Mouse (Mus musculus) midbrain, embryonic 14.5 days (tissue): ENCODE data around the gene Armh3. TPM values are rescaled to one million over a fixed set of nuclear protein-coding genes. Genes with fewer than 3 reads are reported as not detected.

Source experiments
- ATAC-seq: fragments of 200-750 bp; cut with Nextera tagmentation; 2 replicates; pipeline ENCODE4 v1.8.0; 2017; ENCODE audit warnings: moderate number of reproducible peaks, moderate library complexity; ENCODE audit not compliant: low FRiP score, low TSS enrichment
- DNase-seq: peaks from one replicate; pipeline ENCODE4 v3.0.0-alpha.2; 2015
- H3K27ac ChIP-seq: fragments of 300-500 bp; sonication (generic); replicated peaks from 2 replicates; pipeline ENCODE4 v1.5.1; 2014; ENCODE audit warnings: mild to moderate bottlenecking, low read depth, low read length, moderate library complexity
- H3K27me3 ChIP-seq: fragments of 300-500 bp; sonication (generic); 2 replicates; pipeline ENCODE4 v1.6.1; 2014; ENCODE audit warnings: low read length, control low read depth, mixed read lengths; ENCODE audit not compliant: control insufficient read depth, insufficient read depth
- H3K36me3 ChIP-seq: fragments of 300-500 bp; sonication (generic); 2 replicates; pipeline ENCODE4 v1.6.1; 2014; ENCODE audit warnings: low read length, control low read depth; ENCODE audit not compliant: control insufficient read depth, insufficient read depth
- H3K4me1 ChIP-seq: fragments of 300-500 bp; sonication (generic); 2 replicates; pipeline ENCODE4 v1.6.1; 2014; ENCODE audit warnings: mild to moderate bottlenecking, antibody characterized with exemption, low read length, control low read depth; ENCODE audit not compliant: control insufficient read depth, insufficient read depth
- H3K4me2 ChIP-seq: fragments of 300-500 bp; sonication (generic); 2 replicates; pipeline ENCODE4 v1.6.1; 2014; ENCODE audit warnings: mild to moderate bottlenecking, low read length, moderate library complexity
- H3K4me3 ChIP-seq: fragments of 300-500 bp; sonication (generic); replicated peaks from 2 replicates; pipeline ENCODE4 v1.5.1; 2014; ENCODE audit warnings: low read depth, low read length
- H3K9ac ChIP-seq: fragments of 300-500 bp; sonication (generic); replicated peaks from 2 replicates; pipeline ENCODE4 v1.6.1; 2014; ENCODE audit warnings: mild to moderate bottlenecking, low read length, moderate library complexity
- H3K9me3 ChIP-seq: fragments of 300-500 bp; sonication (generic); 2 replicates; pipeline ENCODE4 v1.6.1; 2016; ENCODE audit warnings: low read length, control low read depth, mixed read lengths; ENCODE audit not compliant: control insufficient read depth
- WGBS: fragments of 180-500 bp; shearing (Covaris S2); extraction: QIAGEN DNeasy Blood & Tissue Kit; methylation state at CpG from one replicate; pipeline ENCODE4 v1.1.7; 2014; 5-methylcytosine and 5-hydroxymethylcytosine counted together
- polyA plus RNA-seq: library from polyadenylated mRNA; unstranded; fragments of >200 nt; fragmentation: Nextera tagmentation; extraction: Ambion mirVana; gene quantifications from 2 replicates; pipeline ENCODE4 v1.2.1, GENCODE M21; 2014

Armh3 gene
- polyA plus RNA-seq, 1 experiment from 2014 or later = 21.8 TPM

GRCm38 (mm10) chr19:46037243-46037924 lies 39.1 kb upstream of the Armh3 start:
- Histone ChIP-seq H3K4me3 (peak overlapping the region; percentile 96), H3K4me2 (peak overlapping the region; percentile 100), H3K4me1 (peaks cover 48% of the 10 kb centered on the region), H3K27me3 (no peaks in the 10 kb centered on the region), H3K9ac (peak overlapping the region; percentile 91), H3K9me3 (no peaks in the 10 kb centered on the region), H3K27ac (peak overlapping the region; percentile 98), H3K36me3 (peaks cover 40% of the 10 kb centered on the region)
- DNase-seq (peak; percentile 54), ATAC-seq (no peak)
- WGBS = 5% methylated on average over 6 of the region's 6 CpGs

GRCm38 (mm10) chr19:46036477-46037242 lies 38.4 kb upstream of the Armh3 start:
- H3K36me3 ChIP-seq = peaks cover 47% of the 10 kb centered on the region
- H3K4me3 ChIP-seq = peak overlapping the region; percentile 96
- H3K27me3 ChIP-seq = no peaks in the 10 kb centered on the region
- WGBS = 69% methylated on average over 13 of the region's 13 CpGs
- 0 out of 2 replicates have a peak overlapping the region, but pooled peaks have one; percentile 10 for H3K27ac ChIP-seq
- peaks cover 42% of the 10 kb centered on the region for H3K4me1 ChIP-seq
- no peak for ATAC-seq
- H3K9ac ChIP-seq = peak overlapping the region; percentile 91
- no peak for DNase-seq
- H3K9me3 ChIP-seq = no peaks in the 10 kb centered on the region
- H3K4me2 ChIP-seq = peak overlapping the region; percentile 100

- no peaks in the 10 kb centered on the region for H3K27me3 ChIP-seq
- peaks cover 35% of the 10 kb centered on the region for H3K4me1 ChIP-seq
- H3K9me3 ChIP-seq = no peaks in the 10 kb centered on the region
- H3K4me2 ChIP-seq = peak overlapping the region; percentile 100
- WGBS = 95% methylated on average over 13 of the region's 13 CpGs
- peaks cover 52% of the 10 kb centered on the region for H3K36me3 ChIP-seq
- no peak overlapping the region for H3K9ac ChIP-seq
- DNase-seq (no peak), ATAC-seq (no peak)
- no peak overlapping the region for H3K27ac ChIP-seq
- peak overlapping the region; percentile 96; the same call in 1 of the 2 replicates for H3K4me3 ChIP-seq
These were observed 37.7 kb upstream of the Armh3 start for GRCm38 (mm10) chr19:46035971-46036370.

GRCm38 (mm10) chr19:46033911-46034310 lies 35.6 kb upstream of the Armh3 start:
- H3K27me3 ChIP-seq = no peaks in the 10 kb centered on the region
- ATAC-seq (no peak), DNase-seq (no peak)
- no peak overlapping the region for H3K4me2 ChIP-seq
- peaks cover 22% of the 10 kb centered on the region for H3K4me1 ChIP-seq
- no peaks in the 10 kb centered on the region for H3K9me3 ChIP-seq
- H3K36me3 ChIP-seq = peaks cover 63% of the 10 kb centered on the region
- 97% methylated on average over 11 of the region's 11 CpGs for WGBS
- no peak overlapping the region for H3K27ac ChIP-seq
- no peak overlapping the region for H3K9ac ChIP-seq
- no peak overlapping the region for H3K4me3 ChIP-seq

- 85% methylated on average over 26 of the region's 26 CpGs for WGBS
- H3K4me1 ChIP-seq = peaks cover 16% of the 10 kb centered on the region
- DNase-seq (no peak), ATAC-seq (no peak)
- H3K27me3 ChIP-seq = no peaks in the 10 kb centered on the region
- H3K9ac ChIP-seq = no peak overlapping the region
- H3K4me3 ChIP-seq = no peak overlapping the region
- no peak overlapping the region for H3K27ac ChIP-seq
- H3K4me2 ChIP-seq = no peak overlapping the region
- H3K9me3 ChIP-seq = no peaks in the 10 kb centered on the region
- H3K36me3 ChIP-seq = peaks cover 63% of the 10 kb centered on the region
These were observed 34.6 kb upstream of the Armh3 start for GRCm38 (mm10) chr19:46032731-46033510.

- Histone ChIP-seq H3K27ac (no peak overlapping the region), H3K36me3 (peaks cover 63% of the 10 kb centered on the region), H3K27me3 (no peaks in the 10 kb centered on the region), H3K9me3 (no peaks in the 10 kb centered on the region), H3K4me3 (no peak overlapping the region), H3K4me1 (peaks cover 8% of the 10 kb centered on the region; the same call in 1 of the 2 replicates), H3K4me2 (no peak overlapping the region), H3K9ac (no peak overlapping the region)
- 68% methylated on average over 9 of the region's 9 CpGs for WGBS
- DNase-seq (no peak), ATAC-seq (no peak; the same call in 1 of the 2 replicates)
These were observed 33.6 kb upstream of the Armh3 start for GRCm38 (mm10) chr19:46031689-46032432.

DNA sequence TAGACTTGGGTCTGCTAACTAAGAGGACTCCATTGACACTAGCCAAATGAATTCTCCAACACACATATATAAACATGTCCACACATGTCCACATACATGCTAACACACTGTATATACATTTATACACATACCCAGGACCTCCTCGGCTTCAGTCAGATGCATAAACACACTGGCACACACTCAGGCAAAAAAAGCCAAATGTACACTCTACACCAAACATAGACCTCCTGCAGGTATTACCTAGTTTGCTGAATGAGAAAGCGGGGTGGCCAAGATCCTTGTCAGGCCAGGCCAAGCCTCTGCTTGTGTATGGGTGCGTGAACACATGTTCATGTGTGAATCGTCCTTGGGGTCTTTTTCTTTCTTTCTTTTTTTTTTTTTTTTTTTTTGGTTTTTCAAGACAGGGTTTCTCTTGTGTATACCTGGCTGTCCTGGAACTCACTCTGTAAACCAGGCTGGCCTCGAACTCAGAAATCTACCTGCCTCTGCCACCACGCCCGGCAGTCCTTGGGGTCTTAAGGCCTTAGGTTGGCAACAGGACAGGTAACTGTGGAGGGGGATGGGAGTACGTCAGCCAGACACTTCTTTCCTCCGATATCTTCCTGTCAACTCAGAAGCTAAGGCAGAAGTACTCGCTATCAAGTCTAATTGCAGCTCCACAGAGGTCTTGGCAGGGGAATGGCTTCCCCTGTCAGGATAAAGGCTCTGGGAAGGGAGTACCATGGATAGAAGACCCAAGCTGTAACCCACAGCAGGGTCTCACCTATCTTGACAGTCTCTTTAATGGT lies 32.1 kb upstream of the Armh3 start:
- H3K36me3 ChIP-seq = peaks cover 54% of the 10 kb centered on the region
- H3K4me3 ChIP-seq = no peak overlapping the region
- H3K27ac ChIP-seq = no peak overlapping the region
- no peaks in the 10 kb centered on the region for H3K9me3 ChIP-seq
- no peaks in the 10 kb centered on the region for H3K4me1 ChIP-seq
- H3K4me2 ChIP-seq = no peak overlapping the region
- ATAC-seq (no peak), DNase-seq (no peak)
- H3K9ac ChIP-seq = no peak overlapping the region
- 97% methylated on average over 10 of the region's 10 CpGs for WGBS
- no peaks in the 10 kb centered on the region for H3K27me3 ChIP-seq
